ENCODE assay signal across 8 mouse cellular contexts in genomic region chr17:64676735-64677469, GRCm38 (mm10).
DNase-seq lines count a peak whose midpoint lies in the region; ATAC-seq and TF ChIP-seq lines count a peak whose summit lies in the region.

No protein-coding gene starts in this region.

- H3K4me1 ChIP-seq in forebrain, postnatal 0 days (ENCODE audit: insufficient read depth), result no peaks in the 10 kb centered on the region; the same call in 1 of the 2 replicates
- H3K4me1 ChIP-seq in kidney, embryonic 16.5 days (ENCODE audit: insufficient read depth, low read length), result peaks cover 3% of the 10 kb centered on the region; the same call in 1 of the 2 replicates

- WGBS in forebrain, postnatal 0 days, result 21% methylated on average over 10 of the region's 10 CpGs
- 50% methylated on average over 10 of the region's 10 CpGs for WGBS in kidney, embryonic 16.5 days

- no peaks in the 10 kb centered on the region for H3K36me3 ChIP-seq in forebrain, postnatal 0 days (ENCODE audit: insufficient read depth)
- H3K36me3 ChIP-seq in kidney, embryonic 16.5 days (ENCODE audit: insufficient read depth, low read length), result peaks cover 28% of the 10 kb centered on the region

- H3K27ac ChIP-seq in forebrain, postnatal 0 days (ENCODE audit: low read depth, low read length), result 0 out of 2 replicates have a peak overlapping the region, but pooled peaks have one; percentile 16
- no peak overlapping the region for H3K27ac ChIP-seq in kidney, embryonic 16.5 days (ENCODE audit: low read length)

- H3K4me2 ChIP-seq in forebrain, postnatal 0 days (ENCODE audit: low read depth), result no peak overlapping the region
- no peak overlapping the region for H3K4me2 ChIP-seq in kidney, embryonic 16.5 days (replicated peaks; ENCODE audit: low read depth, low read length)

- no peaks in the 10 kb centered on the region for H3K9me3 ChIP-seq in forebrain, postnatal 0 days (ENCODE audit: low read length)
- H3K9me3 ChIP-seq in kidney, embryonic 16.5 days (ENCODE audit: low read length), result peaks cover 5% of the 10 kb centered on the region; the same call in 1 of the 2 replicates

- no peak overlapping the region for H3K9ac ChIP-seq in forebrain, postnatal 0 days
- H3K9ac ChIP-seq in kidney, embryonic 16.5 days (replicated peaks; ENCODE audit: low read length), result no peak overlapping the region

- DNase-seq in frontal cortex, postnatal 25 days (ENCODE audit: low spot score in 2 of 2), result no peak
- peak; percentile 7 for DNase-seq in 3T3-L1 (ENCODE audit: low read depth, low spot score)
- DNase-seq in forebrain, postnatal 0 days, result peak; percentile 80
- DNase-seq in lung, postnatal 36 days, result peak; percentile 78
- no peak for DNase-seq in retina, embryonic 14.5 days (ENCODE audit: low spot score)

- H3K27me3 ChIP-seq in forebrain, postnatal 0 days (ENCODE audit: insufficient read depth, low read length), result no peaks in the 10 kb centered on the region
- no peaks in the 10 kb centered on the region for H3K27me3 ChIP-seq in kidney, embryonic 16.5 days (ENCODE audit: insufficient read depth, low read length)

- ATAC-seq in frontal cortex, adult (ENCODE audit: low TSS enrichment), result peak; percentile 62; the same call in 1 of the 2 replicates
- peak; percentile 96 for ATAC-seq in forebrain, postnatal 0 days
- peak; percentile 90 for ATAC-seq in kidney, embryonic 16.5 days (ENCODE audit: low FRiP score, low TSS enrichment)
- no peak for ATAC-seq in inflammation-experienced regulatory T-cells, adult 6 months

- no peak for TF ChIP-seq CTCF in forebrain, postnatal 0 days (IDR thresholded peaks at IDR 0.05; ENCODE audit: low read depth)

- no peak overlapping the region for H3K4me3 ChIP-seq in forebrain, postnatal 0 days (ENCODE audit: low read depth, low read length)
- H3K4me3 ChIP-seq in kidney, embryonic 16.5 days (ENCODE audit: low read length), result no peak overlapping the region

Comparison
In these comparisons a context has a peak if more than half of its experiments do, and no peak if none do; other contexts are left out.
1. DNase-seq: peak in 3T3-L1 (single experiment), forebrain, postnatal 0 days (single experiment) and lung, postnatal 36 days (single experiment); none in frontal cortex, postnatal 25 days (0 of 2) and retina, embryonic 14.5 days (single experiment).